Mouse (Mus musculus): ENCODE results near the gene Casp3.
"Not testable (repeated sequence)": the region's sequence is repeated elsewhere in the genome, so short reads cannot be mapped to it uniquely, and the experiment has no call there.

Gene Casp3

GRCm38 (mm10) chr8:46616879-46617689, at the start of gene Casp3, which contains the start of gene Primpol:
Casp3 (plus strand) TSS chr8:46617291.
Primpol (minus strand) TSS chr8:46617212.
- peak; percentile 98 for DNase-seq (ENCODE audit: low read depth)

- no peak for DNase-seq (ENCODE audit: low read depth)
Observed at GRCm38 (mm10) chr8:46567946-46568345, 49.1 kb upstream of the Casp3 start.

GRCm38 (mm10) chr8:46568942-46569341, 48.1 kb upstream of the Casp3 start:
- peak; percentile 45 for DNase-seq (ENCODE audit: low read depth)

- no peak for DNase-seq (ENCODE audit: low read depth)
Observed at GRCm38 (mm10) chr8:46569659-46570441, 47.2 kb upstream of the Casp3 start.

- no peak for DNase-seq (ENCODE audit: low read depth)
Observed at GRCm38 (mm10) chr8:46570673-46571072, 46.4 kb upstream of the Casp3 start.

- DNase-seq (ENCODE audit: low read depth): no peak
Observed at GRCm38 (mm10) chr8:46573446-46573845, 43.6 kb upstream of the Casp3 start.

- DNase-seq (ENCODE audit: low read depth): no peak
Observed at GRCm38 (mm10) chr8:46573964-46574363, 43.1 kb upstream of the Casp3 start.

- no peak for DNase-seq (ENCODE audit: low read depth)
Observed at GRCm38 (mm10) chr8:46578794-46579193, 38.3 kb upstream of the Casp3 start.

GRCm38 (mm10) chr8:46584328-46584727, 32.8 kb upstream of the Casp3 start:
- DNase-seq (ENCODE audit: low read depth): not testable (repeated sequence)

GRCm38 (mm10) chr8:46585576-46585975, 31.5 kb upstream of the Casp3 start:
- DNase-seq (ENCODE audit: low read depth): peak; percentile 27

- DNase-seq (ENCODE audit: low read depth): no peak
Observed at GRCm38 (mm10) chr8:46587911-46588310, 29.2 kb upstream of the Casp3 start.

- DNase-seq (ENCODE audit: low read depth): no peak
Observed at GRCm38 (mm10) chr8:46588663-46589062, 28.4 kb upstream of the Casp3 start.

- DNase-seq (ENCODE audit: low read depth): no peak
Observed at GRCm38 (mm10) chr8:46593067-46593466, 24.0 kb upstream of the Casp3 start.

- DNase-seq (ENCODE audit: low read depth): no peak
Observed at GRCm38 (mm10) chr8:46593772-46594171, 23.3 kb upstream of the Casp3 start.

GRCm38 (mm10) chr8:46595593-46595992, 21.5 kb upstream of the Casp3 start:
- no peak for DNase-seq (ENCODE audit: low read depth)

- no peak for DNase-seq (ENCODE audit: low read depth)
Observed at GRCm38 (mm10) chr8:46596530-46596929, 20.6 kb upstream of the Casp3 start.

- no peak for DNase-seq (ENCODE audit: low read depth)
Observed at GRCm38 (mm10) chr8:46597411-46597810, 19.7 kb upstream of the Casp3 start.

GRCm38 (mm10) chr8:46598114-46598513, 19.0 kb upstream of the Casp3 start:
- DNase-seq (ENCODE audit: low read depth): no peak

GRCm38 (mm10) chr8:46598753-46599152, 18.3 kb upstream of the Casp3 start:
- no peak for DNase-seq (ENCODE audit: low read depth)

- DNase-seq (ENCODE audit: low read depth): no peak
Observed at GRCm38 (mm10) chr8:46599314-46599904, 17.7 kb upstream of the Casp3 start.

- peak; percentile 20 for DNase-seq (ENCODE audit: low read depth)
Observed at GRCm38 (mm10) chr8:46600959-46601707, 16.0 kb upstream of the Casp3 start.

GRCm38 (mm10) chr8:46603587-46603986, 13.5 kb upstream of the Casp3 start:
- DNase-seq (ENCODE audit: low read depth): no peak
